Mouse (Mus musculus) testis, adult 2 months (tissue): ENCODE measurements around the gene Ctdspl2.

Experiments used
- CTCF ChIP-seq: fragments of 200-500 bp; IDR thresholded peaks from 2 replicates; pipeline ENCODE4 v1.5.1; 2012; ENCODE audit warnings: low read depth, mild to moderate bottlenecking, inconsistent platforms, low read length, moderate library complexity; ENCODE audit not compliant: control insufficient read depth, insufficient read depth, insufficient replicate concordance
- POLR2A ChIP-seq: fragments of 200-500 bp; IDR thresholded peaks from 2 replicates; pipeline ENCODE4 v1.6.1; 2012; ENCODE audit warnings: low read depth, mild to moderate bottlenecking, inconsistent platforms, low read length, moderate library complexity; ENCODE audit not compliant: control insufficient read depth

DNA sequence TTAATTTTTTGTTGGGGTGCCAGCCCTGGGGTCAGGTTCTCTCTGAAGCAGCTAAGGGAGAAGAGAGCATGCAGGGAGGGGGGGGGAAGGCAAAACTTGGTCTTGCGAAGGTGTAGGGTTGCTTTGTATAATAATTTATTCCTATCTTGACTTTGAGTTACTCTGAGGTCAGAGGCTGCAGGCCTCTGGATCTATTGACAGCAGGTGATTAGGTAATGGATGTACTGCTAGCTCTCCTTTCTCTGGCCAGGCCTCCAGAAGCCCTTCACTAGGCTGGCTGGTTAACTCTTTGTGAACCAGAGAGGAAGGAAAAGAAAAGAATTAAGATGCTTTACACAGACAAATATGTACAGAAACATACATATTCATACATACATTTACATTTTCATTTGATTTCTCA lies 62.9 kb downstream of the Ctdspl2 start:
- no peak for TF ChIP-seq CTCF
- TF ChIP-seq POLR2A: no peak
